Mouse (Mus musculus) forebrain, embryonic 12.5 days (tissue): ENCODE data around the gene Slc1a1. TPM values are rescaled to one million over a fixed set of nuclear protein-coding genes. Genes with fewer than 3 reads are reported as not detected.

ENCODE experiments used
- ATAC-seq: fragments of 200-750 bp; cut with Nextera tagmentation; 2 replicates; pipeline ENCODE4 v1.8.0; 2017; ENCODE audit warnings: moderate TSS enrichment; ENCODE audit not compliant: low FRiP score
- H3K27ac ChIP-seq: fragments of 300-500 bp; sonication (generic); 2 replicates; pipeline ENCODE4 v1.5.1; 2016; ENCODE audit warnings: mild to moderate bottlenecking
- H3K27me3 ChIP-seq: fragments of 300-500 bp; sonication (generic); 2 replicates; pipeline ENCODE4 v1.6.1; 2016; ENCODE audit warnings: mild to moderate bottlenecking
- H3K36me3 ChIP-seq: fragments of 300-500 bp; sonication (generic); replicated peaks from 2 replicates; pipeline ENCODE4 v1.6.1; 2016; ENCODE audit warnings: mild to moderate bottlenecking
- H3K4me1 ChIP-seq: fragments of 300-500 bp; sonication (generic); 2 replicates; pipeline ENCODE4 v1.6.1; 2016
- H3K4me2 ChIP-seq: fragments of 300-500 bp; sonication (generic); 2 replicates; pipeline ENCODE4 v1.6.1; 2016; ENCODE audit warnings: mild to moderate bottlenecking, moderate library complexity
- H3K4me3 ChIP-seq: fragments of 300-500 bp; sonication (generic); replicated peaks from 2 replicates; pipeline ENCODE4 v1.5.1; 2016; ENCODE audit warnings: mild to moderate bottlenecking
- H3K9ac ChIP-seq: fragments of 300-500 bp; sonication (generic); 2 replicates; pipeline ENCODE4 v1.6.1; 2016; ENCODE audit warnings: mild to moderate bottlenecking
- H3K9me3 ChIP-seq: fragments of 300-500 bp; sonication (generic); 2 replicates; pipeline ENCODE4 v1.6.1; 2016
- WGBS: fragments of 180-500 bp; shearing (Covaris S2); methylation state at CpG from one replicate; pipeline ENCODE4 v1.1.7; 2016; 5-methylcytosine and 5-hydroxymethylcytosine counted together
- polyA plus RNA-seq: library from polyadenylated mRNA; unstranded; fragments of >200 nt; fragmentation: Nextera tagmentation; extraction: Ambion mirVana; gene quantifications from 2 replicates; pipeline ENCODE4 v1.2.1, GENCODE M21; 2016

Gene Slc1a1
- polyA plus RNA-seq, 1 experiment from 2014 or later: 2.8 TPM

DNA sequence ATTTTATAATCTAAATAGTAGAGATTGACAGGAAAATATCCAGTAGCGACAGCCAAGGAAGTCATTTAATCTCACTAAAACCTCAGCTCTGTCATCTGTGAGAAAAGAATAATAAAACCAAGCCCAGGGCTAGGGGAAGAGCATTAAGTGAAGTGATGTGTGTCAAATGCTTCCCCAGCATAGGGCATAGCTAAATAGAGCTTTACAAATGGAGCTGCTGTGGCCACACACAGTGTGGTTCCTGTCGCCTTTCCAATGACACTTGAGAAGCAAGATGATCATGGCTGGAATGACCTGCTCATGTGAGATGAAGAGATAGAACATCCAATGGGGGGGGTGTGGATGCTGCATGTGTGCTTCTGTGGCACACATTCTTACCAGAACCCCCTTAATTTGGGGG is 67.3 kb downstream of the Slc1a1 start:
- WGBS: 71% methylated on average over 2 of the region's 2 CpGs
- H3K4me3 ChIP-seq: no peak overlapping the region
- H3K27ac ChIP-seq: no peak overlapping the region
- H3K4me1 ChIP-seq: peaks cover 5% of the 10 kb centered on the region; the same call in 1 of the 2 replicates
- H3K9ac ChIP-seq: no peak overlapping the region
- H3K4me2 ChIP-seq: no peak overlapping the region
- H3K9me3 ChIP-seq: no peaks in the 10 kb centered on the region
- H3K36me3 ChIP-seq: no peaks in the 10 kb centered on the region
- ATAC-seq: no peak
- H3K27me3 ChIP-seq: no peaks in the 10 kb centered on the region

DNA sequence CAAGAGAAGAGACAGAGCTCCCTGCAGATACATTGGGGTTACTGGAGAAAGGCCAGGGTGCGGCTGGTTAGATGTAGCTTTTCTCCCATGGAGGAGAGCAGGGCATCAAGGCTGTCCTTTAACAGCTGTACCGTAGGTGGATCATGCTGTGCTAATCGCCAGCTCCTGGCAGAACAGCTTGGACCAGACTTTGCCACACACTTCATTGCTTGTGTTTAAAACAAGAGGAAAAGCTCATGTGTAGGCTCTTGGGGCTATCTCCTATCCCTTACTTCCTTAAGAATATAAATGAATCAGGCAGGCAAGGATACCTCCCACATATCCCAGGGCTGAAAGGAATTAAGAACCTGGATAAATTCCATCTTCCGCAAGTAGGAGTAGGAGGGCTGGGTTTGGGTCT is 68.0 kb downstream of the Slc1a1 start:
- Histone ChIP-seq H3K27me3 (no peaks in the 10 kb centered on the region), H3K36me3 (no peaks in the 10 kb centered on the region), H3K9me3 (no peaks in the 10 kb centered on the region), H3K9ac (no peak overlapping the region), H3K4me2 (no peak overlapping the region), H3K4me3 (no peak overlapping the region), H3K27ac (no peak overlapping the region), H3K4me1 (peaks cover 5% of the 10 kb centered on the region; the same call in 1 of the 2 replicates)
- WGBS: 90% methylated on average over 4 of the region's 4 CpGs
- ATAC-seq: no peak

DNA sequence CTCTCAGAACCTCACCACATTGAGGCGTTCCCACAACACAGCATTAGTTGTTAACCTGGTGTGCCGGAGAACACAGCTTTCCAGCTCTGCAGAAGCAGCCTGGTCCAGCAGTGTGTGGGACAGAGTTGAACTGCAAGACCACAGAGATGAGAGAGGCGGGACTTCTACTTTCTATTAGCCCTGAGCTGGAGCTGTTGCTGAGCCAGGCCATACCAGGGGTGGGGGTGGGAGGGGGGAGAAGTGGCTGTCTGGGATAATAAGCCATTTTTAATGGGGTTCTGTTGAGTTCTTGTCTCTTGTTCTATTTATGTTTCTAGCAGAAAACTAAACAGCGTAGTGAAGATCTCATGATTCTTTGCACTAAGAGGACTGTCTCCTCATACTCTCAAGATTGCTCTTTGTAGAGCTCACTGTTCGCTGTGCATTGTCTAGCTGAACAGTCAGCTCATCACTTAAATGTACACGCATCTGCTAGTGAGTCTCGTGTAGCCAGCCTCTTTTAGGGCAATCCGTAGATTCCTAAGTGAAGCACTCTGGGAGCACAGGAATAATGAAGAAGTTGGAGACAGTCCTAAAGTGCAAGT is 68.8 kb downstream of the Slc1a1 start:
- Histone ChIP-seq H3K4me3 (no peak overlapping the region), H3K27ac (no peak overlapping the region), H3K9me3 (no peaks in the 10 kb centered on the region), H3K4me1 (peaks cover 5% of the 10 kb centered on the region), H3K9ac (no peak overlapping the region), H3K4me2 (no peak overlapping the region), H3K36me3 (no peaks in the 10 kb centered on the region), H3K27me3 (no peaks in the 10 kb centered on the region)
- whole genome bisulfite sequencing: 93% methylated on average over 8 of the region's 8 CpGs
- no peak for ATAC-seq

DNA sequence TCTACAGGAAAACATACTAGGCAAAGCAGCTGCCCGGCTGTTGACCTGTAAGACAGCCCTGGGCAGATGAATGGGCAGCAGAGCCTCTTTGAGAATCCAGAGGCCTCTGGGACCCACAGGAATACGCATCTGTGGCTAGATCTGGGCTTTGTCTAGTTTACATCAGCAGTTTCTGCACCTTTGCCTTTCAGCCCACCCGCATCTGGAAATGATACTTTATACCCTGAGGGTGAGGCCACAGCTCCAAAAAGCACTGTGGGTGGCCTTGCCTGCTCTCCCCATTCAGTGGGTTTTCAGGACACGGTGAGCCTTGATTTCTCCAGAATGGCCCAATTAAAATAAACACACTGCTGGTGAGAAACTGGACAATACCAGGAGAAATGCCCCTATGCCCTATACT is 73.3 kb downstream of the Slc1a1 start:
- 63% methylated on average over 4 of the region's 4 CpGs for WGBS
- no peak for ATAC-seq

DNA sequence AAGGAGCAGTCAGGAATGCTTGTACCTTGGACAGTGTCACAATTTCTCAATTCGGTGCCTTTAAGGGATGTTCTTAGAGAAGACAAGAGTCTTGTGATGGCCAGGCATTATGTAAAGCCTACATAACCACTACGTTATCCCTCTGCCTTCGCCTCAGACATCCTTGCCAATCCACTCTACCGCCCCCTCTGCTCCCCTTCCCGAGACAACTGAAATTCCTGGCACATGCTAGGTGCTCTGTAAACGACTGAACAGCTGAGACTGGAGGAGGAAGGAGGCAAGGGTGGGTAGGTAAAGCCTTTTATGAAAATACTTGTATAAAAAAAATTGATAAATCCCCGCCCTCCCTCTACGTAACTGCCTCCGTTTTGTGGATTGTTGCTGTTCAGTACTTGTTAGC is 73.8 kb downstream of the Slc1a1 start:
- no peak for ATAC-seq
- Histone ChIP-seq H3K4me1 (no peaks in the 10 kb centered on the region; the same call in 1 of the 2 replicates), H3K27me3 (no peaks in the 10 kb centered on the region), H3K27ac (no peak overlapping the region), H3K9ac (no peak overlapping the region), H3K36me3 (no peaks in the 10 kb centered on the region), H3K9me3 (no peaks in the 10 kb centered on the region), H3K4me2 (no peak overlapping the region), H3K4me3 (no peak overlapping the region)
- 80% methylated on average over 9 of the region's 9 CpGs for WGBS

More for the DNA sequence above, 73.3 kb downstream of the Slc1a1 start:
- Histone ChIP-seq H3K27ac (no peak overlapping the region), H3K4me1 (no peaks in the 10 kb centered on the region; the same call in 1 of the 2 replicates), H3K9ac (no peak overlapping the region), H3K27me3 (no peaks in the 10 kb centered on the region), H3K4me2 (no peak overlapping the region), H3K36me3 (no peaks in the 10 kb centered on the region), H3K4me3 (no peak overlapping the region), H3K9me3 (no peaks in the 10 kb centered on the region)

DNA sequence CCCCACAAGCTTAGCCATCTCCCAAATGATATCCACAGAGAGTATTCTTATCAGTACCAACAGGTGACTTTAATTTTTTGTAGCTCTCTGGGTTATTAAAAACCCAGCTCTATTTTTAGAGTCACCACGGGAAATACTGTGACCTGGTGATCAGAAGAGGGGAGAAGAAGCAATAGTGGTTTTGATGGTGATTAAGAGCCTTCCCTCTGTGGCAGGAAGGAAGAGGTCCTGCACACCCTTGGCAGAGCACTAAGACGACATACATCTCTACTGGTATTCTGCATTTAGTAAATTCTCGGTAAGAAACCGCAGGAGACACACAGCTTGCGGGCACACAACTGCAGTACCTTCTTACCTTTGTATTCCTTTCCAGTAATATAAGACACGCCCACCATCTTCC is 79.7 kb downstream of the Slc1a1 start:
- Histone ChIP-seq H3K36me3 (no peaks in the 10 kb centered on the region), H3K27ac (no peak overlapping the region), H3K4me2 (no peak overlapping the region), H3K4me1 (no peaks in the 10 kb centered on the region), H3K9ac (no peak overlapping the region), H3K27me3 (no peaks in the 10 kb centered on the region), H3K9me3 (no peaks in the 10 kb centered on the region), H3K4me3 (no peak overlapping the region)
- no peak for ATAC-seq
- 89% methylated on average over 6 of the region's 6 CpGs for WGBS

DNA sequence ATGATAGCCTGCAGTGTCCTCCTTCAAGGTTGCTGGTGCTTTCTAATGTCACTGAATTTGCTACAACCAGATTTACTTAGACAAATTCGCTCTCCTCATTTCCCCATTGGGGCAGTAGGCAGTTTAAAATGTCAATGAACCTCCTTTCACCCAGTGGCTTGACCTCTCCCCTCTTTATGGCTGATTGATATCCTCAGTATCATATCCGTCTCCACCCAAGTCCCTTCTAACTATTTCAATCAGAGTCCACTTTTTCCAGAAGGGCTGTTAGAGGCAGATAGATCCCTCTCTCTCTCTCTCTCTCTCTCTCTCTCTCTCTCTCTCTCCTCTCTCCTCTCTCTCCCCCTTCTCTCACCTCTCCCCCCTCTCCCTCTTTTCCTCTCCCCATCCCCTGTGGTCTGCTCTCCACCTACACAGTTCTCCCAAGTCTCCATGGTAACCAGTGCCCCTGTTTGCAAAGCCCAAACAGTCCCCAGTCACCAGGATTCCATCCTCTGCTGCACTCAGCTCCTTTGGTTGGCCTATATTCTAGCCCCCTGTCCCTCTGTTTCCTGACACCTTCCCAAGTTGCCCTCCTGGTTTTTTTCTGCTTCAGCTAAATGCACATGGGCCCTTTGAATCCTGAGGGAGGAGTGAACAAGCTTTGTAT is 80.9 kb downstream of the Slc1a1 start:
- no peak overlapping the region for H3K4me3 ChIP-seq
- no peaks in the 10 kb centered on the region for H3K9me3 ChIP-seq
- H3K27me3 ChIP-seq: no peaks in the 10 kb centered on the region
- 82% methylated on average over 2 of the region's 2 CpGs for WGBS
- no peak overlapping the region for H3K27ac ChIP-seq
- ATAC-seq: no peak
- no peak overlapping the region for H3K4me2 ChIP-seq
- no peak overlapping the region for H3K9ac ChIP-seq
- H3K36me3 ChIP-seq: no peaks in the 10 kb centered on the region
- H3K4me1 ChIP-seq: no peaks in the 10 kb centered on the region

DNA sequence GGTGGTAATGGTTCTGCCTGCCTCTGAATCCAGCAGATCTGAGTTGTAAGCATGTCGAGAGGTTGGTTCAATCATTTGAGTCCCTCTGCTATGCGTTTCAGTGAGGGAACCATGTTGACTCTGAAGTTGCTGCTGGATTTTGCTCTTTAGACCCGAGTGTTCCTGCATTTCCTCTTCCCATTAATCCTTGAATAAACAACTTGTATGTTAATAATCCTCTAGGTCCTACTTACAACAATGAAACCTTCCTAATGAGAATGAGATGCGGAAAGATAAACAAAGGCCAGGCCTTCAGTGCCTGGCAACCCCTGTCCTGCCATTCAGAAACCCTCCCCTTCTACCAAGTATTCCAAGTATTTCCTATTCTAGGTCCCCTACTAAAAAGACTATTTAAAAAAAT is 81.6 kb downstream of the Slc1a1 start:
- no peaks in the 10 kb centered on the region for H3K9me3 ChIP-seq
- no peak for ATAC-seq
- 56% methylated on average over 4 of the region's 4 CpGs for WGBS

DNA sequence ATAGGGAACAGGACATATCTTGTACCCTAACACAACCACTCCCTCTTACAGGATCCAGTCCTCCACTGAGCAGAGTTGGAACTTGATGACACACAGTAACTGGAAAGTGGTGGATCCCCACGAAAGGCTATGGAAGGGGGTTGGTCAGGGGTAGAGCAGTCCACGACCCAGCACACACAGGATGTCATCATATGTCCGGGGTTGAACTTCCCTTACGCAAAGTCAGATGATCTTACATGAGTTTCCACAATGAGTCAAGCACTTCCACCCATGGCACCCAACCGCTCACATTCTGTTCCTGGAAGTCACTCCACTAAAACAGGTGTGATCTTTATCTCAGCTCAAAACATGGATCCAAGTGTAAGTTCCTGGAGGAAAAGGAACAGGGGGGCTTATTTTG is 83.0 kb downstream of the Slc1a1 start:
- no peak overlapping the region for H3K4me3 ChIP-seq
- H3K27ac ChIP-seq: no peak overlapping the region
- no peaks in the 10 kb centered on the region for H3K36me3 ChIP-seq
- no peaks in the 10 kb centered on the region for H3K4me1 ChIP-seq
- no peak overlapping the region for H3K4me2 ChIP-seq
- H3K9ac ChIP-seq: no peak overlapping the region
- no peaks in the 10 kb centered on the region for H3K27me3 ChIP-seq
- H3K9me3 ChIP-seq: no peaks in the 10 kb centered on the region
- 88% methylated on average over 5 of the region's 5 CpGs for WGBS
- ATAC-seq: no peak

More for the DNA sequence above, 81.6 kb downstream of the Slc1a1 start:
- H3K27me3 ChIP-seq: no peaks in the 10 kb centered on the region
- no peak overlapping the region for H3K4me2 ChIP-seq
- no peak overlapping the region for H3K9ac ChIP-seq
- H3K27ac ChIP-seq: no peak overlapping the region
- no peak overlapping the region for H3K4me3 ChIP-seq
- no peaks in the 10 kb centered on the region for H3K4me1 ChIP-seq
- H3K36me3 ChIP-seq: no peaks in the 10 kb centered on the region

DNA sequence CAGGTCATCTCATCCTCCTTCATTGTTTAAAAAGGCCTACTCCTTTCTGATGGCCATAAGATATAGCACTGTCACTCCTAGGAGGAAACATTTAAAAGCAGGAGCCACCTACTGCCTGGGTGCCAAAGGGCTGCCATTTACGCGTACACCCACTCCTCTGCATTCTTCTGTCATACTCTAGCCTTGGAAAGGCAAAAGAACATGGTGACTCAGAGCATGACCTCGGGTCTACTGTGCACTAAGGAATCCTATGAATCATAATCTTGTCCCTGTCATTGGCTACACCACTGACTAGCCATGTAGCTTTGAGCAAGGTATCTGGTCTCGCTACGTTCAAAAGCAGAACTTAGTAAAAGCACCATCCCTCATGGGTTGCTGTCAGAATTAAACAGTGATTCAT is 91.5 kb downstream of the Slc1a1 start:
- Histone ChIP-seq H3K4me1 (no peaks in the 10 kb centered on the region), H3K36me3 (no peaks in the 10 kb centered on the region), H3K4me3 (no peak overlapping the region), H3K27me3 (no peaks in the 10 kb centered on the region), H3K9ac (no peak overlapping the region), H3K27ac (no peak overlapping the region), H3K9me3 (no peaks in the 10 kb centered on the region), H3K4me2 (no peak overlapping the region)
- 89% methylated on average over 5 of the region's 5 CpGs for WGBS
- no peak for ATAC-seq

DNA sequence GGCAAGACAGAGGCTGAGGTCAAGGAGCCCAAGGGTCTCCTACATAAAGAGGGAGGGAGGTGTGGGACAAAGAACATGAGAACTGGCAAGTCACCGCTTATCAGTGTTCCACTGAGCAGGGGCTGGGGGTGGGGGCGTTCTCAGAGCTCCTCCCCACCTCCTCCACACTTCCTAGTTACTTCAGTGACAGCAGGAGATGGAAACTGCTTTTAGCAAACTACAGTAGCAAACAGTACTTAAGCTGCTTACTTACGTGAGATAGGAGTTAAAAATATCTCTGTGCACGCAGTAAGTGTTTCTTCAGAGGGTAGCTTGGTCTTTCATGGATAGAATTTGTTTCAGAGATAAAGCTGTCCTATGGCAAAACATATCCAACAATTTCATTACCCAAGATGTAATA is 92.5 kb downstream of the Slc1a1 start:
- no peak overlapping the region for H3K9ac ChIP-seq

DNA sequence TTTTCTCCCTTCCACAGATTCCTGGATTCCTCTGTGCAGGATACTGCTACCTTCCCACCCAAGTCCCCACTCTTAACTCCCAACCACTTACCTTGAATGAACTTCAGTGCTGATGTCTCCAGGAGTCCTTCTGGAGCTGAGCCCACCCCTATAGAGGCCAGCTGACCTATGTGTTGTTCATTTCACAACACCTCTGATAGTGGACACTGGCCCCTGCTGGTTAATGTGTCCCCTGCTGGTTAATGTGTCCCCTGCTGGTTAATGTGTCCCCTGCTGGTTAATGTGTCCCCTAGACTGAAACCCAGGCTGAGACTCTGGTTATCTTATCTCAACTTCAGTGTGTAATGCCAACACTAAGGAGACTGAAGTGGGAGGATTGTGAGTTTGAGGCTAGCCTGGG is 94.2 kb downstream of the Slc1a1 start:
- Histone ChIP-seq H3K36me3 (no peaks in the 10 kb centered on the region), H3K27ac (no peak overlapping the region), H3K4me3 (no peak overlapping the region), H3K4me2 (no peak overlapping the region), H3K4me1 (no peaks in the 10 kb centered on the region), H3K9ac (no peak overlapping the region), H3K9me3 (no peaks in the 10 kb centered on the region), H3K27me3 (no peaks in the 10 kb centered on the region; the same call in 1 of the 2 replicates)
- ATAC-seq: no peak

More for the DNA sequence above, 92.5 kb downstream of the Slc1a1 start:
- H3K4me2 ChIP-seq: no peak overlapping the region
- WGBS: 85% methylated on average over 4 of the region's 4 CpGs
- H3K27me3 ChIP-seq: no peaks in the 10 kb centered on the region
- H3K4me1 ChIP-seq: no peaks in the 10 kb centered on the region
- H3K4me3 ChIP-seq: no peak overlapping the region
- H3K27ac ChIP-seq: no peak overlapping the region
- H3K36me3 ChIP-seq: no peaks in the 10 kb centered on the region
- ATAC-seq: no peak
- no peaks in the 10 kb centered on the region for H3K9me3 ChIP-seq

DNA sequence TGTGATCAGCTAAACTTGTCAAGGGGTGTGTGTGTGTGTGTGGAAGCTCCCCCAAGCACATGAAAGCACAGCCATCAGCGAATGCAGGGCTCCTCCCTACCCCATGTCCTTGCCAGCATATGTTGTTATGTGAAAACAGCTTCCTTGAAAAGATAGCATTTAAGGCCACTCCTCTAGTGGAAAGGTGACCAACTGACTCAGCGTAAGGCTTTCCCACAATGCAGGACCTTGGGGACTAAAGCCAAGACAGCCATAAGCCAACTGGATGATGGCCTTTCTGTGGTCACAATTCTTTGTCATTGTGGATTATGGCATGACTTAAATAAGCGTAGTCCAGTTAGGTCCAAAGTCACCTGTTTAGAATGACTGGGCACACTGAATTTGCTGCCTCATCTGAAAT is 100.0 kb downstream of the Slc1a1 start:
- Histone ChIP-seq H3K4me3 (no peak overlapping the region), H3K9ac (no peak overlapping the region), H3K36me3 (no peaks in the 10 kb centered on the region), H3K4me2 (no peak overlapping the region), H3K9me3 (no peaks in the 10 kb centered on the region), H3K27ac (no peak overlapping the region), H3K4me1 (no peaks in the 10 kb centered on the region), H3K27me3 (no peaks in the 10 kb centered on the region; the same call in 1 of the 2 replicates)
- WGBS: 91% methylated on average over 3 of the region's 3 CpGs
- ATAC-seq: no peak
